Mouse (Mus musculus) thymus, postnatal 10 days (tissue): Measurements from ENCODE around the gene Nxph2.
"Not testable (repeated sequence)": the region's sequence is repeated elsewhere in the genome, so short reads cannot be mapped to it uniquely, and the experiment has no call there.

Experiments
- DNase-seq, 2 experiments: peaks; one replicate each; pipeline ENCODE4 v3.0.0; 2021; ENCODE audit warnings: low spot score in 2 of 2

Nxph2 gene

GRCm38 (mm10) chr2:23320746-23321585, at the start of gene Nxph2:
Nxph2 (plus strand) TSS chr2:23321246.
- no peak for DNase-seq

- not testable (repeated sequence) for DNase-seq
Observed at GRCm38 (mm10) chr2:23290991-23291390, 30.1 kb upstream of the Nxph2 start.

GRCm38 (mm10) chr2:23314869-23315268, 6.2 kb upstream of the Nxph2 start:
- no peak for DNase-seq
